Mouse (Mus musculus) heart, adult 8-10 months (tissue): ENCODE measurements around the gene Rtl1. TPM values are rescaled to one million over a fixed set of nuclear protein-coding genes. Genes with fewer than 3 reads are reported as not detected.

Source experiments
- DNase-seq: peaks from one replicate; pipeline ENCODE4 v3.0.0; 2022; ENCODE audit warnings: low spot score
- total RNA-seq, 4 experiments: library from RNA; stranded (reverse); gene quantifications; 2 replicates each; pipeline ENCODE4 v1.2.4; 2022

The Rtl1 gene
- total RNA-seq, 4 experiments from 2014 or later: 0.05 TPM; not detected in 3

DNA sequence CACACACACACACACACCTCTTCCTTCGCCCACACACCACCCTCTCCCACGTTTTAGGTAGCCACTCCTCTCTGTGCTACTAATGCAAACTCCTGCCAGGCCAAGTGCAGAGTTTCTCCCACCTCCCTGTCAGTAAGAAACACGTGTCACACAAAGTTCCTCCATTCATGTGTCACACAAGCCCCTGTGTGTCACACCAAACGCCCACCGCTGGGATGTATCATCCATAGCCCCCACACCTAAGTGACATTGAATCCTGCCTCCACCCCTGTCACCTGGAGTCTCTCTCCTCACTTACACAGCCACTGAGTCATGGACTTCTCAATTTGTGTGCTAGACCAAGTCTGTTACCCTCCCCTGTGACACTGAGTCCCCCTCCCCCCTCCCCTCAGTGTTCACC is 17.9 kb downstream of the Rtl1 start:
- no peak for DNase-seq

DNA sequence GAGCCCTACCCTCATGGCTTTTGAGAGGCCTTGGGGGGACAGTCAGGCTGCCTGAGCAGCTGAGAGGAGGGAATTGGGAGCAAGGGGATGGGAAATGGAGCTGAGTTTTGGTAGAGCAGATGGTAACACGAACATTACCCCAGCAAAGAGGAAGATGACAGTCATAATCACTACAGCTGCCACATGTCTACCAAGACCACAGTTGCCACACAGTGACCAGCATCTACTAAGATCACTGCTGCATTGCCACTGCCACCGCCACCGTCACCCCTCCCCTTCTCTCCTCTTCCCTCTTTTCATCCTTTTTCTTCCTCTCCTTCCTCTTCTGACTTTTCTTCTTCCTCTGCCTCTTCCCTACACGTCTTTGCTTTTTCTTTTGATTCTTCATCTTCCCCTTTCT is 27.9 kb downstream of the Rtl1 start:
- no peak for DNase-seq

DNA sequence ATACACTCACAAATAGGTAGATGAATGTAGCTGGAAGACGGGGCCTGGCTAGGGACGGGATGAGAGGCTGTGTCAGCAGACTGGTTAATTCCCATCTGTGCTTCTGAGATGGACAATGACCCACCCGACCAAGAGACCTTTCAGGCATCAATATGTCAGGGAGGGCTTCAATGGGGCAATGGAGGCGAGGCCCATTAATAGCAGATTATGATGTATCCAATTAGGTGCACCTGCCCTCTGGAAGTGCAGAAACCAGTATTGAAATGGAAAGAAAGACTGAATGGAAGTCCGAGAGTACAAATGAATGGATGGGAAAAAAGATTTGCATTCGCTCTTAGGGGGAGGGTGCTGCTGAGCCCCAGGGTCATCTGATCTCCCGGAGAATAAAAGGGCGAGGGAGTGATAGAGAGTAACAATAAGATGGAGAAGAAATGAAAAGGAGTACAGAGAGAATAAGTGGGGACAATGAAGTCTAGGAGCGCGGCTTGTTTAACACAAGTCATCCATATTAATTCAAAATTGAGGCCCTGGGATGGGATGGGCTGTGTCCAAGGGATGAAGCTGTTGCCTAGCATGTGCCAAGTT is 39.9 kb downstream of the Rtl1 start:
- DNase-seq: no peak

DNA sequence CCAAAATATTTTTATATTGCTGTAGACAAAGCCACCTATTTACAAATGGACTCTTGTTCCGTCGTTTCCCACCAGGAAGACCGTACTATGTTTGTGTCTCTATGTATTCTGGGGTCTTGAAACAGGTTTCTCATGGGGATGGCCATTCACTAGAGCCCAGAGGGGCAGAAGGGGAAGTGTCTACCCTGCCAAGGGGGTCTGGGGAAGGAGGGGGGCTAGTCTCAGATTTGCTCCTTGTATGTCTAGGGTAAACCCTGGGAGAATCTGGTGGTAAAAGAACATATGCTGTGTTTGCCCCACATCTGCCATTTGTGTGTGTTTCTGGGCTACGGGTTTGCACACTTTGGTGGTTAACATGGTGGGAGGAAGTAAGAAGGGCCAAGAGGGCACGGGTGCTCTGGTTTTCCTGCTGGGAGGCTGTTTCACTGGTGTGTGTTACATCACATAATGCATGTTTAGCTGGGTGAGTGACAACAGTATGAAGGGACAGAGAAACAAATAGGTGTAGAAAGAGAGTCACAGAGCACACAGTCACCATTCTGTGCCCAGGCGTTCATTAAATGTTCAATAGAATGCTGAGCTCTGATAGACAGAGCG is 41.1 kb downstream of the Rtl1 start:
- no peak for DNase-seq

DNA sequence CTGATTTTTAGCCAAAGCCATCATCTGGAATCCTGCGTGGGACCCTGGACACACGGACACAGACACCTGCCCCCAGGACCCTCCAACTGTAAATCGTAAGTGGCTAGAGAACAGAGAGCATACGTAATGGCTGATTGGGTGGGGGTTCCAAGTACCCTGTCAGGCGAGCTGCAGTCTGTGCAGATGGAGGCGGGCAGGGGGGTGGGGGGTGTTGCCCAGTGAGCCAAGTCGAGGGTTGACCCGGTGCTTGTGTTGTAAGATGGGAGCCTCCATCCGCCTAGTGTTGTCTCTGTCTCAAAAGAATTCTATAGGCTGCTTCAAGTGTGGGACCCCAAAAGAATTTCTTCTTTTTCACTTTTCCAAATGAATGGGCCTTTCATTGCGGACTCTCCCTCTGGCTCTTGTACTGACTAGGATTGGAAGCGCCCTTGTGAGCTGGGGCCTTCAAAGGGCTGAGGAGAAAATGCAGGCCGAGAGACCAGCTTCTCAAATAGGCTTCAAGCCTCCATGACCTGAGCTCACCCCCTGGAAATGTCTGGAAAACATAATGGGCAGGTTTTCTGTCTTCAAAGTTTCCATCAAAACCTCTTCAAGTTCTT is 41.8 kb downstream of the Rtl1 start:
- no peak for DNase-seq

DNA sequence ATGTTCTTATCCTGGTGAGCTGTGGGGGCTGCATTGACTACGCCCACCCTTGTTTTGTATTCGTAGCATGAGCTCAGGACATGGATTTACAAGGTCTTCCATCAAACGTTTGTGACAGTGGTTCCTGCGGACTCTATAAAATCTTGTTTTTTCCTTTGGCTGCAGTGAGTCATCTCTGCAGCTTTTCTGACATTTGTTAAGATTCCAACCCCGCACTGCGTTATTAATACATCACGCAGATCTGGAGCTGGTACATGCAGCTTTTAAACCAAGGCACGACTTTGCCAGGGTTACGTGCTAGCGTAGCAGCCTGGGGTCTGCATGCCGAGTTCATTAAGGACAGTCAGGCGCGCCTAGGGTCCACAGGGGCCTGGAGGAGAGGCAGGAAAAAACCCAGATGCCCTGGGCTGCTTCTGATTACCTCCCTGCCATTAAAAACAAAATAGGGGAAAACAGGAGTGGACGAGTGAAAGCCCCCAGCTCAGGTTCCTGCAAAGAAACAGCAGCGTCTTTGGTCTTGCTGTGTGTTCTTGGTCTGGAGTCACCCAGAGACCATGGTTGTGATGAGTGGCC is 44.2 kb downstream of the Rtl1 start:
- no peak for DNase-seq

DNA sequence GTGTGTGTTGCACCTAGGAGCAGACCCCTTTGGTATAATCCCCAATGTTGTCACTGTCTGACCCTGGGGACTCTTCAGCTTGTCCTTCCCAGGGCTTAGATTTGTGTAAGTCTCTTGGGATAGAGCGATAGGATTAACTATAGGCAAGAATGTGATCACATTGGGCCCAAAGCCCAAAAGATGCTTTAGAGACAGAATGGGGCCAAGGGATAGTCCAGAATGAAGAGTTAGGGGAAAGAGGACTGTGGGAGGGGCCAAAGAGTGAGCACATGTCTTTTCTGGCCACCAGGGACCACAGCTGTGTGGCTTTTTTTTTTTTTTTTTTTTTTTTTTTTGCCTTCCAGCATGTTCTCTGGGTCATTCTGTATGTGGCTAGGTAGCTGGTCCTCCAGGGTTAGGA is 46.6 kb downstream of the Rtl1 start:
- DNase-seq: no peak

DNA sequence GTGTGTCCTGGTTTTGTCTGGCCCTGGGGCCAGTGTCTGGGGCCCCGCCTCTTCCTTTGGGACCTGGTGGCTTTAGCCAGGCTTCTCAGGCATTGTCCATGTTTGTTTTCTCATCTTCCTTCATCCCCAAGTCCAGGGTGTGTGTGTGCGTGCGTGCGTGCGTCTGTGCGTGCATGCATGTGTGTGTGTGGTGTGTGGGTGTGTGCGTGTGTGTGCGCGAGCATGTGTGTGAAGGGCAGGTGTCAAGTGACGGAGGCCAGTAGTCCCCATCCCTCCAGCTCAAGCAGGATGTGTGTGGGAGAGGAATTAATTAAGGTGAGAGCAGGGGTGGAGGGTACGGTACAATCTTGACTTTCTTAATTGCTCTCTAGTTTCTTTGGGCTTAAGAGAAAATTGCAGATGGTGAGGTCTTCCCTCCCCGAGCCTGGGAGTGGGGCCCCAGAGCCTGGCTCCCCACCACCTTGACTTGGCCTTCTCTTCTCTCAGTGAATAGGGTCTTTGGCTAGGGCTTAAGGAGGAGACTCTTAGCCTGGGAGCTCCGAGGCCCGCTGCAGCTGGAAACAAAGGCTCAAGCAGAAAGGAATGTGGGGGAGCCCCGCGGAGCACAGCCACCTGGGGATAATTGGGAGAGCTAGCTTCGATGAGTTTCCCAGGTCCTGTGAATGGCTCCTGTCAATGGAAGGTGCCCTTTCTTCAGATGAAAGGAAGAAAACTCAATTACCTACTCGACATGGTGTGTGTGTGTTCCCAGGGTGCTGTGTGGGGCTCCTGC is 47.2 kb downstream of the Rtl1 start:
- DNase-seq: no peak

DNA sequence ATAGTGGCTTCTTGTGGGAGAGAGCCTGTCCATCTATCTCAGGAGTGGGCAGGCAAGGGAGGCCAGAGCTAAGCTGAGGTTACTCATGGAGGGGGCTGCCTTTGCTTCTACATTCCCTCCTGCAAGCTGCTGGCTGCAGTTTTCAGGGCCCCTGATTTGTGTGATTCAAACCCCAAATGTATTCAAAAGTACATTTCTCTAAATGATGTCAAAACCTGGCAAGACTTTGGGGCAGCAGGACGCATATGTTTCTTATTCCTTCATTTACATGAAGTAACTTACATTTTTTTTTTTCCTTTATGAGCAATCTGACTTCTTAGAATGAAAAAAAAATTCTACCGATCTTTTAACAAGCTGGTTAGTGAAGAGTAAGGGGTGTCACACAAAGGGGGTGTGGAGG is 48.4 kb downstream of the Rtl1 start:
- no peak for DNase-seq

DNA sequence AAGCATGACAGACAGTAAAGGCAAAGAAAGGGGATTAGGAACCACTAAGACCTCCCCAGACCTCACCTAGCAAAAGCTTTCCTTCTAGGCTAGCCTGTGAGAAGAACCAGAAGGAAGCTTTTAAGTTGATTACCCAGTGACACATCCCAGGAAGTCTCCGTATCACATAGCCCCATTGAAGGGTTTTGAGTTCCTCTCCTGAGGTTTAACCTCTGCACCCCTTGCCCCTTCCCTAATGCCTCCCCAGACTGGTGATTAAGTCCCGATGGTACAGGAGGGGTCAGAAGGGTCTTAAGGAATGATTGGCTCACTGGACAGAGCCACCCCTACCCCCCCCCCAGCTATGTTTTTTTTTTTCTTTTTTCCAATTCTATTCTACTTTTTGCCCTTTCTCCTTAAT is 53.0 kb downstream of the Rtl1 start:
- no peak for DNase-seq

DNA sequence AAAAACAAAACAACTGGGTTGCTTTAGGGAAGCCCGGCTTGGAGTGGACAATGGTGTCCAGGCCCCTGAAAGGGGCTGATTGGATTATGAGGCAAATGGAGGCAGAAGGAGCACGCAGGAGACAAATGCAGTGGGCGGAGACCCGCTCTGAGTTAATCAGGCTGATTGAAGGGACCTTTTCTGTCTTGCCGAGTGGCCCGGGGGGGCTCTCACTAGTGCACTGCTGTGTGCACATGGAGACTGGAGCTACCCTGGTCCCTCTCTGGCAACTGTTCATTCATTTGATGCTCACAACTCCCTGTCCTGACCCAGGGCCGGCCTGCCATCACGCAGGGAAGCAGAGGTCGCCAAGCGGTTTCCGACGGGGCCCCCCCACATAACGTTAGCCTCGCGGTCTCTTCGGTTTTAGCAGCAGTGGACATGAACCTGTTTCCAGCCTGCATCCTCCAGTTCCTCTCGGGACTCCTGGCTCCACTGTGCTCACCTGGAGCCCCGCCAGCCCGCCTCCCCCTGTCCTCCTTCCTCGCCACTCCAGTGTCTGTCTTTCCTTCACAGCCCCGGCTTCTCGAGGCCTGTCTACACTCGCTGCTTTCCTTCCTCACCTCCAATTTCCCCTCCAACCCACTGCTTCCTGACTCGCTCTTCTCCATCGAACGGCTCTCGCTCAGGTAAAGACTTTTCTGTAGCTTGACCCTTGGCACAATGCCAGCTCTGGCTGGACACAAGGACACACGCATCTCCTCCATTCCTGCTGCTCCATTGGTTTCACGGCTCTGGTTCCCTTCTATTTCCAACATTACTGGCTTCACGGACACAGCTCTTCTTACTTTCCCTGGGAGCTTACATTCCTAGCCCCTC is 54.0 kb downstream of the Rtl1 start:
- DNase-seq: no peak

DNA sequence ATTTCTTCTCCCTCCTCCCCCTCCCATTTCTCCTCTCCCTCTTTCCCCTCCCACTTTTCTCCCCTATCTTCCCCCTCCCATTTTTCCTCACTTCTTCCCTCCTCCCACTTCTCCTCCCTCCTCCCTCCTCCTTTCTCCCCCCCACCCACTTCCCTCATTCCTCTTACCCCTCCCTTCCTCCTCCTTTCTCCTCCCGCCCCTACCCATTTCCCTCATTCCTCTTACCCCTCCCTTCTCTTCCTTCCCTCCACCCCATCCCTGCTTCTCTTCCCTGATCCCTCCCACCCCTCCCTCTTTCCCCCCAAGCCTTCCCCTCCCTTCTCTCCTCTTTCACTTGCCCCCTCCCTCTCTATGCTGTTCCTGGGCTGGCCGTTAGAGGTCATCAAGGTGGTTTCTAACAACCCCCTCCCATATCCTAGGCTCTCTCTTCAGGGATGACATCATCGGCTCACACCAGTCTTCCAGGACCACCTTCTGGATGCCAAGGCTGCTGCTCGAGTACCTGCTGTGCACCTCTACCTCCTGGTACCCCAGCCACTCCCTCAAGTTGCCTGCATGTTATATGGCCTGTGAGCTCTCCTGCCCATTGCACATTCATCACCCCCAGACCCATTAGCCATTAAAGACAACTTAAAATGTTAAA is 56.7 kb downstream of the Rtl1 start:
- no peak for DNase-seq

DNA sequence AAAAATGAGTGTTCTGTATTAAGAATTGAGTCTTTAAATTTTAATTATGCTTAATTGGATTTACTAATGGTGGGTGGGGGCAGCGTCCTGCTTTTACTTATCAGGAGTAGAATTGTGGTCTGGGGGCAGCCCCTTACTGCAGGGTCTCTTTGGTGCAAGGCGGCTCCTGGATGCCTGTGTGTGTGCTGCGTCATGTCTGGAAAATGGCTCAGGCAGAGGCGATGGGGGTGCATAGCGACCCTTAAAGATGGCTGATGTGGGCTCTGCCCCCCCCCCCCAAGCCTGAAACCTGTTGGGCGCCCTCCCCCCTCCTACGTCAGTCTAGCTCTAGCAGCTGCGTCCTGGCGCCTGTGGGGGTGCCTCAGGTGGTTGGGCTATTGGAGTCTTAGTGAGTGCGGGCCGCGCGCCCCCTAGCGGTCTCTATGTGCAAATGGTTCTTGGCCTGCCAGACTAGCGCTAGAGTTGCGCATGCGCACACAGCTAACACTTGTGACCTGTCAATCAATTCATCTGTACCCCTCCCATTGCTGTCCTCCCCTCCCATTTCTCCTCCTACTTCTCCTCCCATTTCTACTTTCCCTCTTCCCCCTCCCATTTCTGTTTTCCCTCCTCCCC is 57.4 kb downstream of the Rtl1 start:
- no peak for DNase-seq

DNA sequence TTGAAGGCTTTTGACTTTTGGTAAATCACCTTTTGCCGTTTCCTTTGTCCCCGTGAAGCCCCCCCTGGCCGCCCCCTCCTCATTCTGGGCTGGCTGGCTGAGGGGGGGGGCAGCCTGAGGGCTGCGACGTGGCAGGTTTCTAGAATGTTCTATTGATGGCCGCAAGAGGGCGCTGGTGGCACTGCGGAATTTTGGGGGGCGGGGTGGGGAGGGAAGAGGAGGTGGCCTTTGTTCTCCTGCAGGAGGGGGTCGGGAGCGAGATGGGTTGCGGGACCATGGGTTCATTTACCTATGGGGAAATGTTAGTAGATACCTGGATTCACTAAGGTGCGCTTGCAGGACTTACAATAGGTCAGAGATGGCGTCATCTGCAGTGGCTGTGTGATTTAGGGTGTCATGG is 58.1 kb downstream of the Rtl1 start:
- no peak for DNase-seq

DNA sequence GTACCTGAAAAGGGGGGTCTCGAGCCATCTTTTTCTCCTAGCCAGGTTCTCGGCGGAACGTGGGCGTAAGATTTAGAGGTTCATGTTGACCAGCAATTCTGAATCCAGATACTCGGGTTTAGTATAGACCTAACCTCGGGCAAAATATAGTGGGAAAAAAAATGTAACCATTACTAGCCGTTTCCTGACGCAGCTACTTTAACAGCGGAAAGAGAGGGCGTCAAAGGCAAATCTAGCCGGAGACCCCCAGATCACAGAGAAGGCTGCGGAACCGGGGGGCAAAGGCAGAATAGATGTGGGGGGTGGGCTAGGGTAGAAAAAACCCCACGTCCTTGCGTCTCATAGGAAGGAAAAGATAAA is 58.6 kb downstream of the Rtl1 start:
- DNase-seq: no peak

DNA sequence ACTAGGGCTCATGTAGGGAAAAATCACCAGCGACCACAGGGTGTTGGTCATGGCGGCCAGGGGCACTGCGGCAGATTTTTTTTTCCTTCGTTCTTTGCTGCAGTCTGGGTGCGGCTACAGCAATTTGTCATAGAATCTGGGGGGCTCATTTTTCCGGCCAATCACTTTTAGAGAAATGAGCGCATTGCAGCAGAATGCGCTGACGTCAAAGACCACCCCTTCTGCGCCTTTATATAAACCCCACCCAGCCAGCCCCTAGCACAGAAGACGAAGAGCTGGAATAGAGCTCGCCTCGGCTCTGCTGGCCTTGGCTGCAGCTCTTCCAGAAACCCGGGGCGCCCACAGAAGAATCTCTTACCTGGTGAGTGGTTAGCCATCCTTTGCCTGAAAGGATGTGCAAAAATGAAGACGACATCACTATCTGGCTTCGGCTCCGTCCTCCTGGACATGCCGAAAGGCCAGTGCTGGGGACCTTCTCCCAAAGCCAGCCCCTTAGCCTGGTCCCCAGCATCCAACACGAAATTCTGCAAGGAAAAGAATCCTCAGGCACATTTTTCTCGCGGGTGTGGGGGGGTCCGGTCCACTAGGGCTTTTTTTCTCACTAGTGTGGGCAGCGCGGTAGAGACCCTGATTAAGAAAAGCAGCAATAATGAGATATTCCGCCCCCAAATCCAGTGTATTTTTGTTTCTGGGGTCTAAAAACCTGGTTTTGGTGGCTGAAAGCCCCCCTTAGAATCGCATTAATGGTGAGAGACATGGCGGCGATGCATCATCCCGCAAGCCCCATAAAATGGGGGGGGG is 59.2 kb downstream of the Rtl1 start:
- DNase-seq: peak; percentile 24

DNA sequence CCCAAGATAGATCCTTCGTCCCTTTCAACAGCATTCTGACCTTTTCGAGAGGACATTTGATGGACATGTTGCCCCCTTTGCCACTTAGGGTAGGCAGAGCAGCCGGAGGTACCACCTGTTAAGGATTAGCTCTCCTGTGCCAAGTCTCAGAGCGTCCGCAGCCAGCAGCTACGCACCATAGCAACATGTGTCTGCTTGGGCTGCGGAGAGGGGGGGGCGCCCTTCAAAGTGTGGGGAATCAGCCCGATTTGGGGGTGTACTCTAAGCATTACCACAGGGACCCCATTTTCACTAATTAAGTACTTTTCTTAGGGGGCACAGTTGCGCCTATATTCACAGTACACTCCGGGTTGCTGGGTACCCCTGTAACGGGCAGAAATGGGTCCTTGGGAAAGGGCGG is 60.2 kb downstream of the Rtl1 start:
- DNase-seq: no peak
